Mouse (Mus musculus) liver, embryonic 14.5 days (tissue): ENCODE data around the gene Fbxl22. TPM values are rescaled to one million over a fixed set of nuclear protein-coding genes. Genes with fewer than 3 reads are reported as not detected.

Experiments
- ATAC-seq: fragments of 200-750 bp; cut with Nextera tagmentation; 2 replicates; pipeline ENCODE4 v1.8.0; 2017; ENCODE audit warnings: moderate number of reproducible peaks, mild to moderate bottlenecking, moderate library complexity; ENCODE audit not compliant: insufficient read depth
- DNase-seq, 3 experiments: peaks; one replicate each; pipeline ENCODE4 v3.0.0-alpha.2; 2012 to 2013; ENCODE audit warnings: low read depth in 3 of 3, low spot score in 3 of 3
- H3K27ac ChIP-seq: fragments of 300-500 bp; sonication (generic); 2 replicates; pipeline ENCODE4 v1.5.1; 2014; ENCODE audit warnings: moderate library complexity, mild to moderate bottlenecking, control low read depth, inconsistent platforms
- H3K27me3 ChIP-seq: fragments of 300-500 bp; sonication (generic); 2 replicates; pipeline ENCODE4 v1.6.1; 2014; ENCODE audit warnings: mild to moderate bottlenecking, low read length, moderate library complexity; ENCODE audit not compliant: control insufficient read depth, insufficient read depth
- H3K36me3 ChIP-seq: fragments of 300-500 bp; sonication (generic); replicated peaks from 2 replicates; pipeline ENCODE4 v1.6.1; 2014; ENCODE audit warnings: low read depth; ENCODE audit not compliant: control insufficient read depth, insufficient read depth
- H3K4me1 ChIP-seq, 2 experiments: fragments of 200-500 bp in 1 of 2; fragments of 300-500 bp in 1 of 2; sonication (generic) in 1 of 2; replicated peaks; 2 replicates each; pipeline ENCODE4 v1.6.1; 2012 to 2014; ENCODE audit warnings: antibody characterized with exemption in 1 of 2, inconsistent platforms in 1 of 2, low read length in 1 of 2; ENCODE audit not compliant: control insufficient read depth in 2 of 2, insufficient read depth in 2 of 2
- H3K4me2 ChIP-seq: fragments of 300-500 bp; sonication (generic); 2 replicates; pipeline ENCODE4 v1.6.1; 2014; ENCODE audit warnings: low read depth, mild to moderate bottlenecking, control low read depth, moderate library complexity
- H3K4me3 ChIP-seq, 2 experiments: fragments of 200-500 bp in 1 of 2; fragments of 300-500 bp in 1 of 2; sonication (generic) in 1 of 2; 2 replicates each; pipeline ENCODE4 v1.5.1; 2012 to 2014; ENCODE audit warnings: low read depth in 2 of 2, low read length in 2 of 2, mild to moderate bottlenecking in 2 of 2, control low read depth in 1 of 2, inconsistent platforms in 1 of 2, moderate library complexity in 1 of 2; ENCODE audit not compliant: insufficient read depth in 1 of 2
- H3K9ac ChIP-seq: fragments of 300-500 bp; sonication (generic); replicated peaks from 2 replicates; pipeline ENCODE4 v1.6.1; 2014; ENCODE audit warnings: mild to moderate bottlenecking, control low read depth, moderate library complexity
- H3K9me3 ChIP-seq: fragments of 300-500 bp; sonication (generic); 2 replicates; pipeline ENCODE4 v1.6.1; 2016; ENCODE audit warnings: low read length, mixed read lengths; ENCODE audit not compliant: control insufficient read depth
- CTCF ChIP-seq: IDR thresholded peaks from 2 replicates; pipeline ENCODE4 v1.5.1; 2016; ENCODE audit warnings: antibody characterized with exemption, low read depth, control low read depth
- EP300 ChIP-seq: IDR thresholded peaks from 2 replicates; pipeline ENCODE4 v1.6.1; 2016; ENCODE audit warnings: antibody characterized with exemption, low read depth
- WGBS: fragments of 180-500 bp; shearing (Covaris S2); extraction: QIAGEN DNeasy Blood & Tissue Kit; methylation state at CpG from one replicate; pipeline ENCODE4 v1.1.7; 2014; ENCODE audit not compliant: insufficient replicate concordance; 5-methylcytosine and 5-hydroxymethylcytosine counted together
- polyA plus RNA-seq, 2 experiments: library from polyadenylated mRNA; depleted of rRNA in 1 of 2; stranded (reverse) in 1 of 2; unstranded in 1 of 2; fragments of >200 nt; fragmentation: Nextera tagmentation in 1 of 2; extraction: Ambion mirVana in 1 of 2; gene quantifications; 2 replicates each; pipeline versions ENCODE4 v1.2.1 to v1.2.3; 2012 to 2014

The Fbxl22 gene
- polyA plus RNA-seq, 2 experiments, result 0.13 to 0.44 TPM

DNA sequence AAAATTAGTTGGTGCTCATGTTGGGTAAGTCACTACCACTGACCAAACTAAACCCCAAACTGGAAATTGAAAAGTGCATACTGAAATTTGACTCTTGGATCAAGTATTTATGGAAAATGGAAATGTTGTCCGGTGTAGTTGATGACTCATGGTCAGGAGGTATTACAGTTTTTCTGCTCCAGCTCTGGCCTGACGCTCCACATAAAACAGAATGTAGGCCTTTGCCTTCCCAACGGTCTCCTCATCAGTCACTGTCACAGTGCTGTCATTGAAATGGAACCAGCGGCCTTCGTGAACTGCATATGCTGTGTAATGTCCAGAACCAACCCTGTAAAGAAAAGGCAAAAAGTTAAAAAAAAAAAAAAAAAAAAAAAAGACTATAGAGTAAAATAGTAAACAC, 3.9 kb upstream of the Fbxl22 start:
- H3K27me3 ChIP-seq, result no peaks in the 10 kb centered on the region
- WGBS, result 85% methylated on average over 5 of the region's 5 CpGs
- no peak overlapping the region for H3K9ac ChIP-seq
- H3K4me3 ChIP-seq, result no peak overlapping the region
- no peak for ATAC-seq
- no peak for DNase-seq
- H3K9me3 ChIP-seq, result no peaks in the 10 kb centered on the region
- TF ChIP-seq EP300 (no peak), CTCF (no peak)
- peaks cover 0 to 1% of the 10 kb centered on the region in 2 experiments; a peak in 1 of 4 replicates for H3K4me1 ChIP-seq
- H3K4me2 ChIP-seq, result no peak overlapping the region
- H3K36me3 ChIP-seq, result peaks cover 34% of the 10 kb centered on the region
- no peak overlapping the region for H3K27ac ChIP-seq

- no peak for TF ChIP-seq EP300
- TF ChIP-seq CTCF, result no peak
- Histone ChIP-seq H3K4me2 (no peak overlapping the region), H3K9ac (no peak overlapping the region), H3K36me3 (peaks cover 34% of the 10 kb centered on the region), H3K4me1 (peaks cover 0 to 4% of the 10 kb centered on the region in 2 experiments; a peak in 1 of 4 replicates), H3K4me3 (no peak overlapping the region), H3K27me3 (no peaks in the 10 kb centered on the region), H3K27ac (no peak overlapping the region), H3K9me3 (no peaks in the 10 kb centered on the region)
- 87% methylated on average over 10 of the region's 10 CpGs for WGBS
- DNase-seq (no peak), ATAC-seq (no peak)
These were observed 3.4 kb upstream of the Fbxl22 start for GRCm38 (mm10) chr9:66517746-66518145.

- TF ChIP-seq EP300 (no peak), CTCF (no peak)
These were observed 2.0 kb upstream of the Fbxl22 start for GRCm38 (mm10) chr9:66516296-66516940.

DNA sequence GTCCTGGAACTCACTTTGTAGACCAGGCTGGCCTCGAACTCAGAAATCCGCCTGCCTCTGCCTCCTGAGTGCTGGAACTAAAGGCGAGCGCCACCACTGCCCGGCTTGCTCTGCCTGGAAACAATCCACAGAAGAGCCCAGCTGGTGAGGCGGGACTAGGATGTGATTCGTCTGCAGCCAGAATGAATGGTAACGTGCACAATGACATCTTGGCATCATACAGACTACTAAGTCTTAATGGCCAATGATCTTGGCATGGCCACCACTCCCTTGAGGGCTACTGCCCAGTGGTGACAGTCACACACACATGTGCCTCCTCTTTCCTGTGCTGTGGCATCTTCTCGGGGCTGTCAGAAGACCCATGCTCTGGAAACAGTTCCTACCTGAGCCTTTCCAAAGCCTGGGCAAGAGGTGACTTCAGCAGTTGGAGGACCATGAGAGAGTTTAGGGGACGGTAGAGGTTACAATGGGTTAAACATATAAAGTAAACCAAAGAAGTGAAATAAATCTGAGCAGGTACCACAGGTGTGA, 1.4 kb upstream of the Fbxl22 start:
- TF ChIP-seq CTCF (no peak), EP300 (no peak)
- Histone ChIP-seq H3K27ac (no peak overlapping the region), H3K9ac (no peak overlapping the region), H3K9me3 (no peaks in the 10 kb centered on the region), H3K27me3 (no peaks in the 10 kb centered on the region), H3K4me2 (no peak overlapping the region), H3K4me3 (no peak overlapping the region), H3K36me3 (peaks cover 34% of the 10 kb centered on the region), H3K4me1 (peaks cover 3 to 9% of the 10 kb centered on the region in 2 experiments; a peak in 3 of 4 replicates)
- WGBS, result 91% methylated on average over 10 of the region's 10 CpGs
- ATAC-seq (no peak), DNase-seq (no peak)

More at GRCm38 (mm10) chr9:66516296-66516940, 2.0 kb upstream of the Fbxl22 start:
- ATAC-seq (no peak), DNase-seq (no peak)
- no peak overlapping the region for H3K4me3 ChIP-seq
- H3K27me3 ChIP-seq, result no peaks in the 10 kb centered on the region
- H3K4me2 ChIP-seq, result no peak overlapping the region
- no peak overlapping the region for H3K9ac ChIP-seq
- H3K4me1 ChIP-seq, result peaks cover 0 to 7% of the 10 kb centered on the region in 2 experiments; a peak in 2 of 4 replicates
- WGBS, result 75% methylated on average over 6 of the region's 6 CpGs
- peaks cover 34% of the 10 kb centered on the region for H3K36me3 ChIP-seq
- H3K9me3 ChIP-seq, result no peaks in the 10 kb centered on the region
- H3K27ac ChIP-seq, result no peak overlapping the region

DNA sequence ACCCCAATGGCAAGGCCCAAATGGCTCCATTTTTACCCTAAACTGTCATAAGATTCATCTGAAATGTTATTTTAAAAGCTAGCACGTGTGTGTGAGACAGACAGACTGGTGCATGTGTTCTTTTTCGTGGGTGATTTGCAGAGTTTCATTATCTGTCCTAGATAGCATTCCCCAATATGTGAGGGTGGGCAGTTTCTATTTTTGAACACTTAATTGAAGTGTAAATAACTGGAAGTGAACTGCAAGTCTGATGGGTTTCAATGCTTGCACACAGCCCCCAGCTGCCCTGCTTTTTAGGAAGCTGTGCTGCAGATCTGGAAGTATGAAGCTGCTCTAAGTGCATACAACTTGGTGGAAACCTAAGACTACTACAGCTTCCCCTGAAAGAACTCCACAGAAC, 722 bp upstream of the Fbxl22 start:
- DNase-seq (no peak), ATAC-seq (no peak)
- peaks cover 31% of the 10 kb centered on the region for H3K36me3 ChIP-seq
- TF ChIP-seq CTCF, result no peak
- TF ChIP-seq EP300, result no peak
- H3K4me3 ChIP-seq, result no peak overlapping the region
- 39% methylated on average over 2 of the region's 2 CpGs for WGBS
- H3K4me2 ChIP-seq, result no peak overlapping the region
- H3K27me3 ChIP-seq, result no peaks in the 10 kb centered on the region
- peaks cover 6 to 15% of the 10 kb centered on the region in 2 experiments; a peak in 3 of 4 replicates for H3K4me1 ChIP-seq
- H3K9me3 ChIP-seq, result no peaks in the 10 kb centered on the region
- H3K9ac ChIP-seq, result no peak overlapping the region
- H3K27ac ChIP-seq, result no peak overlapping the region
